Mouse (Mus musculus): ENCODE measurements around the gene Tmem104. TPM values are rescaled to one million over a fixed set of nuclear protein-coding genes. Genes with fewer than 3 reads are reported as not detected.

Gene Tmem104
- total RNA-seq, 2 experiments from 2014 or later, result 1.8 to 10.1 TPM

DNA sequence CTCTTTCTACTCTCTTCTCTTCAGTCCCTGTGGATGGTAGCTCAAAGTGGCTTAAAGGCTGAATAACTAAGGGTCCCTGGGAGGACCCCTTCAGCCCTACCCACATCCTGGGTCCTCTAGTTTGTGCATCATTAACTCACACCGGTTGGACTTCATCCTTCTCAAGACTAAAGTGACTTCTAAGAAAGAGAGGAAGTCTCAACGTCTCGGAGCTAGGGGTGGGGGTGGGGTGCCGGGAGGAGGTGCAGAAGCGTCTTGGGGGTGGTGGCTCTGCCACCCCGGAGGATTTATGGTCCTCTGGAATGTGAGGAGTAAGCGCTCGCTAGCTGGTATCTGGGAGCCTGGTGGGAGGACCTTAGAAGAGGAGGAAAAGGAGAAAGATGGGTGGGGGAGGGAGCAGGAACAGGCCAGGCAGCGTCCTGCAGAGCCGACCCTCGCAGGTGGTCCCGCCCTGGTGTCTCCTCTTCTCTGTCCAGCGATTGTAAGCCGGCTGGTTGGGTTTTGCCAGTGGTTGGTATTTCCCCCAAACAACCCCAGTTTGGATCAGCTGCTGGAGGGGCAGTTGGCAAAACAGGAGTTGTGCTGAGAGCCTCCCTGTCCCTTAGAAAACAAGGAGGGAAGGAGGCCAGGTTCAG, 22.8 kb upstream of the Tmem104 start:
- ATAC-seq (replicated peaks; ENCODE audit: low FRiP score, low TSS enrichment, poor library complexity, severe bottlenecking), result no peak

DNA sequence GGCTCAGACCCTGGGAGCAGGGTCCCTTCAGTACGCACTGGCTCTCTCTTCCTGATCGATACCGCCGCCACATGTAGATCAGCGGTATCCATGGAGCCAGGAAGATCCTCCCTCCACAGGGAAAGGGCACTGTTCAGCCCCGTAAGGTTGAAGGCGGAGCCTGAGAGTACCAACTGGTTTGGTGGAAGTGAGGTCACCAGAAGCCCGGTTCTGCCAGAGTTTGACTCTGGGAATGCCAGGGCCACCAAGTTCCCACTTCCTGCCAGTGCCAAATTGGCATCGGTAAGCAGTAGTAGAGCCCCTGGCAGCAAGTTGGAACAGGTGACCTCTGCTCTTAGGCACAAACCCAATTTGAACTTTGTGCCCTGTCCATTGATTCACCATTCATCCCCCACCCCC, 22.3 kb upstream of the Tmem104 start:
- ATAC-seq (replicated peaks; ENCODE audit: low FRiP score, low TSS enrichment, poor library complexity, severe bottlenecking), result no peak

DNA sequence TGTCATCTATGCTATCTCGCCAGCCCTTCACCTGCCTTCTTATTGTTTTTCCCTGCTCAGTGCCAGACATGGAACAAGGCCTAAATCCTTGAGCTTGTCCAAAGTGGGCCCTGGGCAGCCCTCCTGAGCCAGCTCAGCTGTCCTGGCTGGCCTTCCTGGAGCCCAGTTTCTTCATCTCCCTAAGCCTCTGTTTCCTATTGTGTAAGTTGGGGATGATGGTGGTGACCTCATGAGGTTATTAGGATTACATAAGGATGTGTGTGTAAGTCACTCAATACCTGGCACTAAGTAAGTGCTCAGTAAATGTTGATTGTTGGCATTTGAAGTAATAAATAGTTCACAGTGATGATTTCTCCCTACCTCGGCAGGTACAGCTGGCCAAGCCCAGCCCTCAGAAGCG, 20.5 kb upstream of the Tmem104 start:
- ATAC-seq (replicated peaks; ENCODE audit: low FRiP score, low TSS enrichment, poor library complexity, severe bottlenecking), result no peak

DNA sequence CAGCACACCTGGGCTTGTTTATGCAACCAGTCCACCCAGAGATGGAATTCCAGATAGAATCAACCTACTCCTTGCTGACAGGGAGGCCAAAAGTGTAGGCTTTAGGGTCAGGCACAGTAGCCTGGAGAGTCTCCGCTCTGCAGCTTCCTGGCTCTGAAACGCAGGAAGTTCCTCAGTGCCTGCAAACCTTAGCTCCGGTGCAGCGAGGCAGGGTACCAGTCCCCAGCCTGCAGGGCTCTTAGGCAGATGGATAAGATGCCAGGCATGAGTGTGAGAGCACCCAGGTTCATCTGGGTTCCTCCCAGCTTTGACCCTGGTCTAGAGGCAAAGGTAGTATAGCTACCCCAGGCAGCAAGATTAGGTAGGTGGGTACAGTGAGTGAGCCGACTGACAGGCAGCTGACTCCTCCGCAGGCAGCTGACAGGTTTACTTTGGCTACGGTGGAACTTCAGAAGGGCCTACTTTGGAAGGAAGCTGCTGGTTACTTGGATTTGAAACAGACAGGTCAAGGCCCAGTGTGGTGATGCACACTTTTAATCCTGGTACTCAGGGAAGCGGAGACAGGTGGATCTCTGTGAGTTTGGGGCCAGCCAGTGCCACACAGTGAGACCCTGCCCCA, 19.5 kb upstream of the Tmem104 start:
- no peak for ATAC-seq (replicated peaks; ENCODE audit: low FRiP score, low TSS enrichment, poor library complexity, severe bottlenecking)

DNA sequence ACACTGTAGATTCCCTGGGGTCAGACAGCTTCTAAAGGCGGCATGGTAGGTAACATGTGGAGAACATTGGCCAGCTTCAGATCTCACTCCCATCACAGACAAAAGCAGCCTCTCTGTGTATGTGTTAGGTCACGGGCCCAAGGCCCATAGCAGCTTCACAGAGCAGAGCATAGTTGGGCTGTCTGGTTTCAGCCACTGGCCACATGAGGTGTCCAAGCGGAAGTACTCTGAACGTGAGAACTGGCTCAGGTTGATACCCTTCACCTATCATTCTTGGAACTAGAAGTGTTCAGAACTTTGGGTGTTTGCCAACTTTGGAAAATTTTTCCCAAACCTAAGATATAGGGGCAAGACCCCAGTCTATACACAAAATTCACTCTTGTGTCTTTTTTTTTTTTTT, 17.9 kb upstream of the Tmem104 start:
- ATAC-seq (replicated peaks; ENCODE audit: low FRiP score, low TSS enrichment, poor library complexity, severe bottlenecking), result no peak

DNA sequence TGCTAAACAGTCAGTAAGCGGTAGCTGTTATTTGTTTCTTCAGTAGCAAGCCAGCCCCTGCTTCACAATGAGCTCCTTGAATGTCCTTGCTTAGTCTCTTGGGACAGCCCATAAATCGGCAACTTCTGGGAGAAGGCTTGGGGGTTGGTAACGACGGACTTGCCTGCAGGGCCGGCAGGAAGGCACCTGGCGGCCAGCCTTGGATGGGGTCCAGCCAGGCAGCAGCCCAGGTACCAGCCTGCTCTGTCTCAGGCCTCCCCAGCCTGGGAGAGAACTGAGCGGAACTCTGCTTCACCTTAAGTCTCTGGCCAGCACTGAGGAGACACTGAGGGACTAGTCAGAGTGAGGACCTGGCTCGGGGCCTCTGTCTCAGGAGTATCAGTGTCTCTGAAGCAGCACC, 16.2 kb upstream of the Tmem104 start:
- no peak for ATAC-seq (replicated peaks; ENCODE audit: low FRiP score, low TSS enrichment, poor library complexity, severe bottlenecking)

DNA sequence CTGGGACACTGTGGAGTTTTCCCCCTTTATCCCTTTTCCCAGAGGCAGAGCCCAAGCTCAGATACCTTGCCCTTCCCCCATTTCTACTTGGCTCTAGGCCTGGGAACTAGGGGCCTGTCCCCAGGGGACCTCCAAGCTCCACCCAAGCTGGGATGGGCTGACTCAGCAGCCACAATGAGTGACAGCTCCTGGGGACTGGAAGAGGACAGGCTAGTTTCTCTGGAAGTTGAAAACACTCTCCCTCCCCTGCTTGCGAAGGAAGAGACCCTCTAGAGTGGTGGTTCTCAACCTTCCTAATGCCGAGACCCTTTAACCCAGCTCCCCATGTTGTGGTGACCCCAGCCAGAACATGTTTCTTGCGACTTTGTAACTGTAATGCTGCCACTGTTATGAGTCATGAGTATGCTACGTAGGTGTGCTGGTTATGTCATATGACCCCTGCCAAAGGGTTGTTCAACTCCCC, 14.4 kb upstream of the Tmem104 start:
- peak; percentile 44; the same call in 1 of the 2 replicates for ATAC-seq (replicated peaks; ENCODE audit: low FRiP score, low TSS enrichment, poor library complexity, severe bottlenecking)

DNA sequence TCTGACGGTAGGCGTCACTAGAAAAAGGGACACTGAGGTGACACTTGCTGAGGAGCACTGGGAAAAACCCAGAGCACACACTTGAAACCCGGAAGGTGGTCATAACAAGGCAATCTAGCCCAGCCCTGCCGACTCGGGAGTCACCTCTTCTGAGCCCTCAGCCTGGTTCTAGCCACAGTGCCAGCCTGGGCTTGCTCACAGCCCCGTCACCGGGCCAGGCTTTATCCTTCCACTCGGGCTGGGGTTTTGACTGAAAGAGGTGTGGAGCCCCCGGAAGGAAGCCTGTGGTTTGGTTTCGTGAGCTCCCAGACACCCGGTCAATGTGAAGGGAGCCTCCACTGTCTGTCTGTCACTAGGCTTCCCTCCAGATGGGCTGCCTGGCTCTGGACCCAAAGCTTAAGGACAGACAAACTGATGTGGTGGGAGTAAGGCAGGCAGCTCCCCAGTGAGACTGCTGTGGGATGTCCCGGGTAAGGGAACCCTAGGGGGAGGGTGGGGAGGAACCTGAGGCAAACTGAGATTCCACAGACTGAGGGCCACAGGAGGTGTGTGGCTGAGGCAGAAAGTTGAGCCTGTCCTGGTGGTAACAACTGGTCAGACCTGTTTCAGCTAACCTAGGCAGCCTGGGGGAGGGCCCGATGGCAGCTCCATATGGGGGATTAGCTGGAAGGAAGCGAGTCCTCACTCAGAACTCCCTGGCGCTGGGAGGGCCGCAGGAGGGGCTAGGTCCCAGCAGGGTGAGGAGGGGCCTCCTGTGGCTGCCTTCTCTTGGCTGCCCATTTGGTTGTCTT, 13.5 kb upstream of the Tmem104 start:
- peak; percentile 32; the same call in 1 of the 2 replicates for ATAC-seq (replicated peaks; ENCODE audit: low FRiP score, low TSS enrichment, poor library complexity, severe bottlenecking)

DNA sequence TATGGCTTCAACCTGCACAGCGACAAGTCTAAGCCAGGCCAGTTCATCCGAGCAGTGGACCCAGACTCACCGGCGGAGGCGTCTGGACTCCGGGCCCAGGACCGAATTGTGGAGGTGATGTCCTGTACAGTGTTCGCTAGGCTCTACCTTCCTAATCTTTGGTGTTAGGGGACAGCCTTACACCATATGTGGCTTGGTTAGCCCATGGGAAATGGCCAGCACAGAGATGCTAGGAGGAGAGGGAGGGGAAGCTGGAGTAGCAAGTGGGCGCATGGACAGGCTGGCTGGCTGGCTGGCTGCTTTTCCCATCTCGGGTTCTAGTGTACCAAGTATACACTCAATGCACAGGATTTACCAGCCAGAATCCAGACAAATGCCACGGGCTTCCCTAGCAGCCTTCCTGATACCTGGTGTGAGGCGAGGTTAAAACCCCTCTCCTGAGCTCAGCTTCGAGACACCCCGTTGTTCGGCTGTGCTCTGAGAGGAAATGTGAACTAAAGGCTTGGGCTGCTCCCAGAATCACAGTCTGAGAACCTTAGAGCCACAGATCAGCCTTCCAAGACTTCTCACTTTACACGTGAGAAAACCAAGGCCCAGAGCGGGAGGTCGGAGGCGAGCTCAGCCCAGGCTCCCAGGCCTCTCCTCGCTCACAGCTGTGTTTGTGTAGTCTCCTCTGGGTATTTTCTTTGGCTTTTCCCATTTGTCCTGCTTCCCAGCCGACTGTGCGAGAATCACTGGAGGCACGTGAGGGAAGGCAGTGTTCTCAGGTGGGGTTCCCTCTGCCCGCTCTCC, 10.7 kb upstream of the Tmem104 start:
- no peak for ATAC-seq (replicated peaks; ENCODE audit: low FRiP score, low TSS enrichment, poor library complexity, severe bottlenecking)

DNA sequence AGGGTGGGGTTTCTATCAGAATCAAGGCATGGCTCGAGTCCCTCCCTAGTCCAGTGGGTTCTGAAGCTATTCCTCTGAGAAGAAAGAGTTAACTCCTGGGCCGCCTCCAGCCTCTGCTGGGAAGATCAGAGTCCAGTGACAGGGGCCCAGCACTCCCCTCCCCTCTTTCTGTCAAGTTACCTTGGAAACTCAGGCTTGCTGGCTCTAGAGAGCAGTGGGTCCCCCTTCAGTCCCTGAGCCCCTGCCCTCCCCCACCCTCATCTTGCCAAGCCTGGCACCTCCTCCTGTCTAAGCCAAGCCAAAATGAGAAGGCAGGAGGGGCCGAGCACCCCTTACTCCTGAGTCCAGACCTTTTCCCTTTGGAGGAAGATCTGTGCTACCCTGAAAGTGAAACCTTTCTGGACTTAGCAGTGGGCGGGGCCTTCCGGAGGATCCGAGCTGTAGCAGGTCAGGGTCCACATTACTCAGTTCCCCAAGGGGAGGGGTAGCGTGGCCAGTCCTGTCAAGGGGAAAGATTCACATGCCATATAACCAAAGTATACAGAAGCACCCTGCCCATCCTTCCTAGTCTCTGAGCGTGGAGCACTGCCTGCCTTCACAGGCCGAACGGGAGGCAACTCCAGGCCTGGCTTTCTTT, 9.6 kb upstream of the Tmem104 start:
- no peak for ATAC-seq (replicated peaks; ENCODE audit: low FRiP score, low TSS enrichment, poor library complexity, severe bottlenecking)

DNA sequence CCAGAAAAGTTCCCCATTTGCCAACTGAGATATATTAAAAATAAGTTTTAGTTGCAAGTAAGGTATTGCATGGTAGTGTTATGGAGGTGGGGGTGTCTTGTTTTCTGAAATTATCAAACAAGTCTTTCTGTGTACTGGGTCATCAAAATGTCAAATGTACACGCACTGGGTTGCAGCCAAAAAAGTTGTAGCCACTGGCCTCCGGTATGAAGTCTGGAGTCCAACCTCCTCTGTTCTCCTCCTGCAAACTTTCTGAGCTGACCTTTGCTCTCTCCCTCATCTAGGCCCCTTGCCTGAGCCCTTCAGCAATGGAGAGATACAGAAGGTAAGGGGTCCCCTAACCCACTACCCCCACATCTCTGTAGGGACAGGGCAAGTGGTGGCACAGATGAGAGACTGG, 8.5 kb upstream of the Tmem104 start:
- ATAC-seq (replicated peaks; ENCODE audit: low FRiP score, low TSS enrichment, poor library complexity, severe bottlenecking), result no peak

DNA sequence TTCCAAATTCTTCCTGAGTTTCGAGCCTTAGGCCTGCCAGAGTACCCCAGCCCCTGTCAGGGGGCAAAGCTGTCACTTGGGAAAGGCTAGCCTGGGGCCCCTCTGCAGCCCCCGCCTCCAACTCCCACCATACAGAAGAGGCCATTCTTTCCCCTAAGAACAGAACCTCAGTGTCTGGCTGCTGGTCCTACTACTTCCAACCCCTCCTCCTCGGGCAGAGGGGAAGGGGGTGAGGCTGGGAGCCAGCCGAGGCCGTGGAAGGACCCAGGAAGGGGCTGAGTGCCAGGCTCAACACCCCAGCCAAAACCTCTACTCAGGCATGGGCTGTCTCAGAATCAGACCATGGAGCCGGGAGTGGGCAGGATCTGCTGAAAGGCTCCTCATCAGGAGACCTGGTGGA, 8.1 kb upstream of the Tmem104 start:
- ATAC-seq (replicated peaks; ENCODE audit: low FRiP score, low TSS enrichment, poor library complexity, severe bottlenecking), result no peak

DNA sequence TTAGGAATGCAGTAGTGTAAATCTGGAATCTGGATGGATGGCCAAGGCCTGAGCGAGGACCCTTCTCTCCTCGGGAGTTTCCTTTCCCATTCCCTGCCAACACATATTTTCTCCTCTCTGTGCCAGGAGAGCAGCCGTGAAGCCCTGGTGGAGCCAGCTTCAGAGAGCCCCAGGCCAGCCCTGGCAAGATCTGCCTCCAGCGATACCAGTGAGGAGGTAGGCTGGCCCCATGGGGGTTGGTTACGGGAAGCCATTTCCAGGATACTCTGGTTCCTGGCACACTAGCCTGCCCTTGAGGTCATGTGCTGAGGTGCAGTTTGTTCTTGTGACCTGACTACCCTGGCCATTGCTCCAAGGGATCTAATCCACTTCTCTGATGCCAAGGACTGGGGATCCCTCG, 7.4 kb upstream of the Tmem104 start:
- ATAC-seq (replicated peaks; ENCODE audit: low FRiP score, low TSS enrichment, poor library complexity, severe bottlenecking), result no peak

DNA sequence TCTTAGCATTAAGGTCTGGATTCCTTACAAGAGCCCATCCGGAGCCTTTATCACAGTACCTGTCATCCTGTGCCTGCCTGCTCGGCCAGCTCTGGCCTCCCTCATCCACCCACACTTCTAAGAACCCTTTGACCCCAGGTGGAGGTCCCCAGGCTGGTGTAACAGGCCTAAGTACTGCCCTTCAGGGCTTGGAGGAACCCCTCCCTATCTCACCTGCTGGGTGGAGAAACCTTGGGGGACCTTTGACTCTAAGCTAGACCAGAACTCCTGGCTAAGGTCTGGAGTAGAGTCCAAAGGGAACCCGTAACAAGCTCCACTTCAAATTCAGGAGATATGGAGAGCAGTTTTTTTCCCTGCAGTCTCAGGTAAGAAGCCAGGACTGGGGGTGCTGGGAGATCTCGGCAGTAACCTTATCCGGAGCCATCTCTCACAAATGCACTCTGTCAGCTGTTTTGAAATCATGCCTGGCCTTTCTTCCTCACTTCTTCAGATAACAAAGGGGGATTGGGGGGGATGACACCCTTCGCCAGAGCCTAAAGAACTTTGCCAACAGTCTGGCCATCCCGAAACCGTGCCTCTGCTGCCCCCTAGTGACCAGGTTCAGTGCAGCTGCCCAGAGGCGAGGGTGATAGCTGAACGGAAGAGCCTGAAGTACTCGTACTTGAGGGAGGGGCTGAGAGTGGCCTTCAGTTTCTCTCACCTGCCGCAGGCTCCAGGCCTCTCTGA, 5.2 kb upstream of the Tmem104 start:
- ATAC-seq (replicated peaks; ENCODE audit: low FRiP score, low TSS enrichment, poor library complexity, severe bottlenecking), result peak; percentile 56

DNA sequence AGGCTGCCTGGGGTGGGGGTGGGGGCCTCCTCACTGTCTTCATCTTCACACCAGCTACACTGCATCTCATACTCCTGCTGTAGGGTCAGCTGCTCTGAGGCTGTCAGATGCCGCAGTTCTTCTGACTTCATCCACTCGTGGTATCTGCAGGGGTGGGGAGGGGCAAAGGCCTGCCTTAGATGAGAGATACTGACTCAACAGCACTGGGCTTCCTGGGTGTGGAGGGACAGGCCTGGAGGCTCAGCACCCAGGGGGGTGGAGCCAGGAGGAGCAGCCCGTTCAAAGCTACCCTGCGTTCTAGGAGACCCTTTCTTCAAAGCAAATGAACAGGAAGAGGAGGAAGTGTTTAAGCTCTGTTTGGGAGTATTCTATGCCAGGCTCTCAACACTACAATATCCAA, 2.3 kb upstream of the Tmem104 start:
- no peak for ATAC-seq (replicated peaks; ENCODE audit: low FRiP score, low TSS enrichment, poor library complexity, severe bottlenecking)

DNA sequence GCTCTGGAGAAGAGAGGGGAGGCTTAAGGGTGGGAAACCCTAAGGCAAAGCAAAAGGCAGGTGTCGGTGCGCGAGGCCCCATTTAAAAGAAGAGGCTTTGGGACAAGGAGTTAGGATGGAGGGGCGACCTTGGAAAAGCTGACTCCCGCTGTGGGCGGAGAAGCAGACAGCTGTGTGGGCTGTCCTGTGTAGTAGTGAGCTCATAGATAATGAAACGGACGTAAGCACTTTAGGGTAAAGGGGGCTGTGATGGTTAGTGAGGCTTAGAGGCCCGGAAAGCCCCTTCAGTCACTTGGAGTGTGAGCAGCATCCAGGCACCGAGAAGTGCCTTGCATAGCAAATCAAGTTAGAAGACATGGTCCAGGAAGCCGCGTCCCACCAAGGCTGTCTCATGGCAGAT, 406 bp downstream of the Tmem104 start, which contains the start of gene Nat9:
TSS of gene Nat9 (minus strand) at position 167 of the 400 bp plus-strand sequence.
- peak; percentile 15; the same call in 1 of the 2 replicates for ATAC-seq (replicated peaks; ENCODE audit: low FRiP score, low TSS enrichment, poor library complexity, severe bottlenecking)

DNA sequence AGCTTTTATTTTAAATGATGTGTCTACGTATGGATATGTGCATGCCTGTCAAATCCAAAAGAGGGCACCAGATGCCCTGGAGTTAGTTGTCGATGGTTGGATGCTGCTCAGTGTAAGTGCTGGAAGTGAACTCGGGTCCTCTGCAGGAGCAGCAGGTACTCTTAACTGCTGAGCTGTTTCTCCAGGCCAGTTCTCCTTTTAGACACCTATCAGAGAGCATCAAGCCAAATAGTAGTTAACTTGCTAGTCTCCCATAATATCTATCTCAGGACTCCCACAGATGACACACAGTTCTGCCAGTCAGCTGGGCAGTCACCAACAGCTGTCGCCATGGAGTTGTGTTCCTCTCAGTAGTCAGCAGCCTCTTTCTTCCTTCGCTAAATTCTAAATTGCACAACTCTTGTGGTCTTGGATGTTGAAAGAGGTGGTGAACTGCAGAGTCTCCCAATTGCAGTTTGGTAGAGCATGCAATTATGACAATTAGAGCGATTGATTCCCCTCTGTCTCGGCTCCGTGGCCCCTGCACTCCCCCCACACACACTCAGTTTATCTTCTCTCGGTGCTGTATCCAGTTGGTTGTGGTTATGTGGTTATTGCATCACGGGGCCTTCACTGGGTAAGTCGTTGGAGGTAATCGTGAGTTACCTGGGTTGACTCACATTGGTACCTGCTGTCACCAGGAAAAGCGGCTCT, 1.4 kb downstream of the Tmem104 start:
- ATAC-seq (replicated peaks; ENCODE audit: low FRiP score, low TSS enrichment, poor library complexity, severe bottlenecking), result no peak

DNA sequence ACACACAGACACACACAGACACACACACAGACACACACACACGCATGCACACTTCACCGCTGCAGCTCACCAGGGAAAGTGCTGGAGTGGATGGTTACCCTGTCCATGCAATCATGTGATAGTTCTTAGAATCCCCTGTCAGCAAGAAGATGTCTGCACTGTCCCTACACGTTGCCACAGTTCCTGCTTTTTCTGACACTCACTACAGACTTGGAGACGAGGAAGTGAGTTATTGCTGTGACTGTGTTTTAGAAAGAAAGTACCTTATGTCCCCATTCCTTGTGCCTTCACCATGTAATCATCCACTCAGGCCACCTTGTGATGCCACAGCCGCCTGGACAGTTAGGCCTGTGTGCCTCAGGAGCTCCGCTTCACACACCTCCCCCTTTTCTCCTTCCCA, 2.0 kb downstream of the Tmem104 start:
- no peak for ATAC-seq (replicated peaks; ENCODE audit: low FRiP score, low TSS enrichment, poor library complexity, severe bottlenecking)

All from megakaryocyte-erythroid progenitor cell, adult 5-6 weeks (primary cell).